Mouse (Mus musculus) testis, adult 2 months (tissue): ENCODE data around the gene Atpaf1. TPM values are rescaled to one million over a fixed set of nuclear protein-coding genes. Genes with fewer than 3 reads are reported as not detected.

ENCODE experiments used
- H3K27ac ChIP-seq: fragments of 200-500 bp; 2 replicates; pipeline ENCODE4 v1.5.1; 2012; ENCODE audit warnings: low read depth, low read length; ENCODE audit not compliant: control insufficient read depth, insufficient read depth
- H3K27me3 ChIP-seq: fragments of 200-500 bp; 2 replicates; pipeline ENCODE4 v1.6.1; 2012; ENCODE audit warnings: mild to moderate bottlenecking, low read length, moderate library complexity; ENCODE audit not compliant: control insufficient read depth, insufficient read depth
- H3K36me3 ChIP-seq: fragments of 200-500 bp; 2 replicates; pipeline ENCODE4 v1.6.1; 2012; ENCODE audit warnings: mild to moderate bottlenecking, low read length; ENCODE audit not compliant: control insufficient read depth, insufficient read depth
- H3K4me1 ChIP-seq: fragments of 200-500 bp; 2 replicates; pipeline ENCODE4 v1.6.1; 2012; ENCODE audit warnings: low read length; ENCODE audit not compliant: control insufficient read depth, insufficient read depth
- H3K4me3 ChIP-seq: fragments of 200-500 bp; 2 replicates; pipeline ENCODE4 v1.5.1; 2012; ENCODE audit warnings: low read depth, mild to moderate bottlenecking, low read length, moderate library complexity, mixed read lengths; ENCODE audit not compliant: control insufficient read depth
- CTCF ChIP-seq: fragments of 200-500 bp; IDR thresholded peaks from 2 replicates; pipeline ENCODE4 v1.5.1; 2012; ENCODE audit warnings: low read depth, mild to moderate bottlenecking, inconsistent platforms, low read length, moderate library complexity; ENCODE audit not compliant: control insufficient read depth, insufficient read depth, insufficient replicate concordance
- POLR2A ChIP-seq: fragments of 200-500 bp; IDR thresholded peaks from 2 replicates; pipeline ENCODE4 v1.6.1; 2012; ENCODE audit warnings: low read depth, mild to moderate bottlenecking, inconsistent platforms, low read length, moderate library complexity; ENCODE audit not compliant: control insufficient read depth
- polyA plus RNA-seq: library from polyadenylated mRNA; depleted of rRNA; stranded (reverse); fragments of >200 nt; gene quantifications from 2 replicates; pipeline ENCODE4 v1.2.3, GENCODE M21; 2012

Atpaf1 gene
- polyA plus RNA-seq, 1 experiment, result 11.3 TPM

- Histone ChIP-seq H3K4me3 (no peak overlapping the region), H3K4me1 (peaks cover 3% of the 10 kb centered on the region), H3K36me3 (peaks cover 3% of the 10 kb centered on the region), H3K27ac (no peak overlapping the region), H3K27me3 (no peaks in the 10 kb centered on the region)
- TF ChIP-seq CTCF, result no peak
- TF ChIP-seq POLR2A, result no peak
These were observed 30.5 kb upstream of the Atpaf1 start for GRCm38 (mm10) chr4:115754101-115754500.

- H3K27me3 ChIP-seq, result no peaks in the 10 kb centered on the region
- H3K36me3 ChIP-seq, result peaks cover 3% of the 10 kb centered on the region
- no peak for TF ChIP-seq CTCF
- TF ChIP-seq POLR2A, result no peak
- H3K27ac ChIP-seq, result no peak overlapping the region
- H3K4me1 ChIP-seq, result peaks cover 3% of the 10 kb centered on the region
- no peak overlapping the region for H3K4me3 ChIP-seq
These were observed 29.8 kb upstream of the Atpaf1 start for GRCm38 (mm10) chr4:115754851-115755250.

- no peaks in the 10 kb centered on the region for H3K27me3 ChIP-seq
- H3K36me3 ChIP-seq, result no peaks in the 10 kb centered on the region; the same call in 1 of the 2 replicates
- no peak for TF ChIP-seq POLR2A
- no peak for TF ChIP-seq CTCF
- H3K27ac ChIP-seq, result no peak overlapping the region
- peaks cover 3% of the 10 kb centered on the region for H3K4me1 ChIP-seq
- H3K4me3 ChIP-seq, result no peak overlapping the region
These were observed 23.4 kb upstream of the Atpaf1 start for GRCm38 (mm10) chr4:115761206-115761605.

- no peak overlapping the region for H3K4me3 ChIP-seq
- H3K36me3 ChIP-seq, result peaks cover 4% of the 10 kb centered on the region
- H3K27ac ChIP-seq, result no peak overlapping the region
- no peaks in the 10 kb centered on the region for H3K27me3 ChIP-seq
- H3K4me1 ChIP-seq, result no peaks in the 10 kb centered on the region
- TF ChIP-seq CTCF (no peak), POLR2A (no peak)
These were observed 20.0 kb upstream of the Atpaf1 start for GRCm38 (mm10) chr4:115764581-115764980.

GRCm38 (mm10) chr4:115767647-115768467, 16.8 kb upstream of the Atpaf1 start:
- H3K36me3 ChIP-seq, result peaks cover 4% of the 10 kb centered on the region
- TF ChIP-seq POLR2A, result no peak
- no peak overlapping the region for H3K27ac ChIP-seq
- H3K27me3 ChIP-seq, result no peaks in the 10 kb centered on the region
- H3K4me1 ChIP-seq, result no peaks in the 10 kb centered on the region
- H3K4me3 ChIP-seq, result no peak overlapping the region

GRCm38 (mm10) chr4:115775056-115775455, 9.6 kb upstream of the Atpaf1 start:
- Histone ChIP-seq H3K27me3 (no peaks in the 10 kb centered on the region), H3K36me3 (peaks cover 3% of the 10 kb centered on the region; the same call in 1 of the 2 replicates), H3K27ac (no peak overlapping the region), H3K4me3 (no peak overlapping the region), H3K4me1 (0 out of 2 replicates have a peak, but pooled peaks cover 3% of the 10 kb centered on the region)
- no peak for TF ChIP-seq CTCF

- TF ChIP-seq CTCF (no peak), POLR2A (no peak)
- Histone ChIP-seq H3K27me3 (no peaks in the 10 kb centered on the region), H3K36me3 (peaks cover 3% of the 10 kb centered on the region; the same call in 1 of the 2 replicates), H3K4me1 (peaks cover 5% of the 10 kb centered on the region; the same call in 1 of the 2 replicates), H3K27ac (no peak overlapping the region), H3K4me3 (no peak overlapping the region)
These were observed 7.0 kb upstream of the Atpaf1 start for GRCm38 (mm10) chr4:115777627-115778026.
